Mouse (Mus musculus): ENCODE data around the gene Insm2.

Insm2 gene

DNA sequence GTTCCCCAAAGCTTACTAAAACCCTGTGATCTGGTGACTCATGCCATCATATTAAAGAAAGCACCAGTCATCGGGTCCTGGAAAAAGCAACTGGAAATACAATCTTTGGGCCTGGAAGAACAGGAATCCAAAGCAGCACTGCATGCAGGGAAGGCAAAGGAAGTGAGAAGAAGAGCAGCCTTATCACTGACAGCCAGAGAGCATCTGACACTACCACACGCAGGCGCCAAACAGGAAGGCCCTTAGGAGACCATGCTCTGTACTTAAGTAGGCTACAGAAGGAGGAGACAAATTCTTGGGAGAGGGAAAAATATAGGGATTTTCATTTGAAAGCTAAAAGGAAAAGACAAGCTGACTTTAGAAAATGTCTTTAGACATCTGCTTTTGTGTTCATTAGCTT lies 5.2 kb downstream of the Insm2 start:
- DNase-seq (ENCODE audit: low spot score) = no peak

DNA sequence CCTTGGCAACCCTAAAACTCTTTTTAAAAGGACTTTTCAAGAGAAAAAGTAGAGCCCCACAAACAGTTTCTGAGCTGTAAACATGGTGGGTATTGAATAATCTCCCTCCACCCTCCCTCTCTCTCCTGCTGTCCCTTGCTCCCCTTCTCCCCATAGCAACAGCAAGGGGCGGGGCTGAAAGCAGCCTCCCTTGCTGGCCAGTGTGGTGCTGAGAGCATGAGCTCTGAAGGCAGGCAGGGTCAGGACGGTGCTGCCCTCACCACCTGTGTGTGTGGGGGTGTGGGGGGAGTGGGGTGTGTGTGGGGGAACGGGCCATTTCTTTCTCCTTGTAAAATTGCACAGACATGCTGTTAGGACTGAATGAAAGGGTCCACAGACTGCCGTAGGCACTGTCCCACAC lies 8.7 kb downstream of the Insm2 start:
- DNase-seq (ENCODE audit: low spot score) = no peak

DNA sequence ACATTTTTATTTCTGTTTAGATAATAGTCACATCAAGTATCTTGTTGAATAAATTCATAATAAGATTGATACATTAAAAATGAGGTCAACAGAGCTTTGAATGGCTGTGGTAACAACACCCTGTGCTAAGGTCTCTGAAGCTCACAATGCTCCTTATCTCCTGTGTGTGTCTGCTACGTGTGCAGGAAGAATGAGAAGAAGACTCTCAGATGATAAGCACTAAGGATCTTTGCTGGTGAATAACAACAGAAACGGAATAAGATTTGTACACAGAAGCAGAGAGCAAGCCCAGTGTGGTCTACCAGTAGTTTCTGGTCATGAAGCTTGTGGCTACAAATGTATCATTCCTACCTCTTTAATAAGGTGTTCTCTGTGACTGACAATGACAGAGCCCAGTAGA lies 11.6 kb downstream of the Insm2 start:
- no peak for DNase-seq (ENCODE audit: low spot score)

DNA sequence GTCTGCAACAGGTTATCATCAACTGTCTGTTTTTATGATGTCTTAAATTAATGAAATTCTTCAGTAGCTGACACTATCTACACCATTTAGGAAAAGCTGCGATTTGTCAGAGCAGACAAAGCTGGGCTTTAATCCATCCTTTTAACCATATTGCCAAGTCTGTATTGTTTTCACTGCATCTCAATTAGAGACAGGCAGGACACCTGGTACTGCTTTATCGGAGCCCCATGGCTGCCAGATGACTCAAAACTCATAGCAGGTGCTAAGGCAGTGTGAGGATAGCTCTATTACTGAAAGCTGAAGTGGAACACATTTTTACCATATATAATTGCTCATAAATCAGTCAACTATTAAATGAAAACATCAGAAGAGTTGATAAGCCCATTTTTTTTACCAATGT lies 21.1 kb downstream of the Insm2 start:
- DNase-seq (ENCODE audit: low spot score) = no peak

DNA sequence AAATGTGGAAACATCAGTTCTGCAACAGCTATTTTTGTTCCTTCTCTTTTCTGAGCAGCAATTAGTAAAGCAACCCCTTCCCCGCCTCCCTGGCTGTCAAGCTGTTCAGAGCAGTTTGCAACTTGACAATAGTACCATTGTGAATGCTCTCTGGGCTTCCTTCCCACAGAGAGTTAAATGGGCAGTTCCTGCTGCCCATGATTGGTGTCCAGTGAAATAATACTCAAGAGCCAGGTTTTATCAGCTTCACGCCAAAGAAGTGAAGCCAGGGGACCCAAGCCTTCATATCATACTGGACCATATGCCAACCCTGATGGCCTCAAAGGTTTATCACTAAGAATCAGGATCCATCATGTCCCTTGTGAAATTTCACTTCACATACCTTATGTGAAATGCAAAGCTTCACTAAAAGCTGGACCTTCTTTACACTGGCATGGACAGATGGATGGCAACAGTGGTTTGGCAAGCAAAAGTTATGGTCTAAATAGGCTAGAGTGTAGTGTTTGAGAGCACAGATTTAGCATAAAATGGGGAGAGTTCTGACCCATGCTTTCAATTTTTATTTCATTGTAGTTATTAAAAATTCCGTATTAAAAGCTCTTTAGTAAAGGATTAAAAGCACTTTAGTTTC lies 23.5 kb downstream of the Insm2 start:
- DNase-seq (ENCODE audit: low spot score) = no peak

DNA sequence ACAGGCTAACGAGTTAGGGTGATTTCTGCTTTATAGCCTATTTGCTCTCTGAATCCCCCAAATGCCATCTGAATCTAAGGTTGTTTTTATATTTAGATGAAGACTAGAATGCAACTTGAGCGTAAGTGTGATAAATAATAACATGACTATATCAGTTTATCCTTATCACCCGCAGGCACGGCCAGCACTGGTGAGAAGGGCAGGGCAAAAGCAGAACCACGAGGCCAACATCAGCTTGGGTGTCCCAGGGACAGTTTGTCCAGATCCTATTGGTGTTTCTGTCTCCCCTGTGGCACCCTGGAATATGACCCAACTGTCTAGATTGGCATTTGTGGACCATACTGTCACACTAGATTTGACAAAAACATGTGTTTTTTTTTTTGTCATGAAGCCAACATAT lies 24.0 kb downstream of the Insm2 start:
- DNase-seq (ENCODE audit: low spot score) = no peak

DNA sequence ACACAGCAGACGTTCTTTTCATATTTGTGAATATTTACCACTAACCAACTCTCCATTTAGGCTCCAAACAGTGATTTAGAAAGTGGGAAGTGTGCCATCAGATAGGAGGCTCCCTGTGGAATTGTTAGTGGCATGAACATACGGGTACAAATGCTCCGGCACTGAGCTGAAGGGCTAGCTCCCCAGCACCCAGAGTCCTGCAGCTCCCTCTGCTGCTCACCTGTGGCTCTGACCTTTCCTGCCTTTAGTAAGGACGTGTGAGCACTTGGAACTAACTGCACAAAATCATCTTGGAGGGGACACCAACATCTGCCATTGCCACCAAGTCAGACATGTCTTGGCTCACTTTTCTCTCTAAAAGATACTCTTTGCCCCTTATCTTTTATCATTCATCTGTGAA lies 27.5 kb downstream of the Insm2 start:
- no peak for DNase-seq (ENCODE audit: low spot score)

DNA sequence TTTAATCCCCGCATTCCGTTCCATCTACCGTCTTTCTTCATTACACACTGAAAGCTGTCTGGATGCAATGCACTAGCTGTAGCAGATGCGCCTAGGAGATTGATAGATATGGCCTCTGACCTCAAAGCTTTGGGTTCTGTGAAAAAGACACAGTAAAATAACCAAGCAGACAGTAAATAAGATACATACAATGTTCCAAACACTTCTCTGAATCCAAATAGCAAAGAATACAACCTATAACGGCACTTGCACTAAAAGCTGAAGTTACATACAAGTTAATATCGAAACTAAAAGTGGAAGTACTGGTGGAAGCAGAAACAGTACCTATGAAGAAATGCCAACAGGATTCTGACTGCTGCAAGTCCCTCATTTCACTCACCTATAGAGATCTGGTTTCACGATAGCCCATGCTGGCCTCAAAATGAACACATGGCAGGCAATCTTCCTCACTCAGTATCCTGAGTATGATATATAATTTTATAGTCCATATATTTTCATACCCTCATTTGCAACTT lies 48.8 kb downstream of the Insm2 start:
- no peak for DNase-seq (ENCODE audit: low spot score)
